Comparison of ENCODE assay signal across 8 mouse cellular contexts in the genomic region with DNA sequence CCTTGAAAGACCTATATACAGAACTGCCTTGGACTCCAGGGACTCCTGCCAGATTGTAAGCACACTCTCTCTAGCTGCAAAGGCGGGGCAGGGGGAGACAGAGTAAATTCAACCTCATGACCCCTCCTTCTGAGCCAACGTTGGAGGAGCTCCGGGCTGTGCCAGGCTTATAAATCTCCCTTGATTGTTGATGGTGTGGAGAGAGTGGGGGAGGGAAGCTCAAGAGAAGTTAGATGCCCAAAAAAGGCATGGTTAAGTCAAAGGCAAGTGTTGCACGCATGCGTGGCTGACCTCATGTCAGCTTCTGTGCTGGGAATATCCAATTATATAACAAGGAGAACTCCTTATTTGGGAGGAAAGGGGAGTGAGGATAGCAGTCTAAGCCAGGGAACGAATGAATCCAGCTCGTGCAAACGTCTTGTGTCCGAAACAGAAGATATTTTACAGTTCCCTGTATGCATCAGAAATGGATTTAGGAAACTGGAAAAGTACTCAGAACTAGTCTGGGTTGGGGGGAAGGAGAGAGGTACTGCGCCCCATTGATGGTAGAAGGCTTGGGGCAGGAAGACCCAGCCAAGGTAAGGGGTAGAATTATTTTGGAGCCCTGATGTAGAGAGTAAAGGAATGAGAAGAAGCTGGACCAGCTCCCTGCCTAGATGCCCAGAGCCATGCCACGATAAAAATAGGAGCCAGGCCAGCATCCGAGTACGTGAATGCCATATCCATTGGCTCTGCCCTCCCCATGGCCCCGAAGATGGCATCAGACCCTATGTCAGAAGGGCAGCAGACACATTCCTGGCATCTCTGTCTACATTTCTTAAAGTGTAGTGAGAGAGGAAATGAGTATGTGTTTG. TPM values are rescaled to one million over a fixed set of nuclear protein-coding genes. Genes with fewer than 3 reads are reported as not detected.
DNase-seq lines count a peak whose midpoint lies in the region; ATAC-seq and TF ChIP-seq lines count a peak whose summit lies in the region.

No protein-coding gene starts in this region.

- no peaks in the 10 kb centered on the region for H3K9me3 ChIP-seq in heart, embryonic 15.5 days (replicated peaks)

- no peak overlapping the region for H3K4me3 ChIP-seq in gastrocnemius, adult 2 months
- H3K4me3 ChIP-seq in heart, embryonic 15.5 days, result no peak overlapping the region

- H3K4me2 ChIP-seq in heart, embryonic 15.5 days, result peak overlapping the region; percentile 12; the same call in 1 of the 2 replicates

- H3K27me3 ChIP-seq in heart, embryonic 15.5 days, result no peaks in the 10 kb centered on the region

- DNase-seq in gastrocnemius, adult 2 months, result peak; percentile 83
- DNase-seq in gastrocnemius, postnatal 10 days, result no peak
- peak; percentile 61 to 77 for DNase-seq in kidney, postnatal 4 days
- DNase-seq in skeletal muscle tissue, adult 2 months (ENCODE audit: low read depth, low spot score), result peak; percentile 96
- DNase-seq in spleen, adult 18-20 months, result no peak
- no peak for DNase-seq in adrenal gland, postnatal 25 days
- DNase-seq in right cerebral cortex, postnatal 10 days (ENCODE audit: low spot score in 2 of 2), result no peak

- intact Hi-C loops in gastrocnemius, adult 2 months (cut with DNase I), result loop anchor here (5.0 kb wide), 1 partner anchor 637 kb away; no protein-coding TSS in a partner anchor

- 41% methylated on average over 14 of the region's 14 CpGs for WGBS in heart, embryonic 15.5 days

- no peak overlapping the region for H3K9ac ChIP-seq in heart, embryonic 15.5 days

- peak overlapping the region; percentile 90 for H3K27ac ChIP-seq in gastrocnemius, adult 2 months
- peak overlapping the region; percentile 92 for H3K27ac ChIP-seq in heart, embryonic 15.5 days

- peaks cover 15% of the 10 kb centered on the region for H3K4me1 ChIP-seq in heart, embryonic 15.5 days (replicated peaks)

- ATAC-seq in heart, embryonic 15.5 days (replicated peaks; ENCODE audit: insufficient number of reproducible peaks, insufficient read depth, low FRiP score, low read depth), result peak; percentile 93

- H3K36me3 ChIP-seq in heart, embryonic 15.5 days, result peaks cover 43% of the 10 kb centered on the region

- TF ChIP-seq CTCF in gastrocnemius, adult 2 months (IDR thresholded peaks at IDR 0.05), result no peak

RNA-seq across cellular contexts. Expression of a gene that starts 18.6 kb away (rescaled TPM):
- total RNA-seq in gastrocnemius, adult 2 months (2021), result 10 to 100 TPM; 20.9 to 22.7 TPM
- total RNA-seq in gastrocnemius, postnatal 10 days (2021), result 10 to 100 TPM; 18.8 to 19.2 TPM
- 12.9 and 15.7 TPM in 2 replicates for polyA plus RNA-seq in heart, embryonic 15.5 days (2015; fragmentation: Nextera tagmentation; extraction: Ambion mirVana)
- total RNA-seq in adrenal gland, postnatal 25 days (2021), result 29.1 and 36.3 TPM in 2 replicates

Comparison
In these comparisons a context has a peak if more than half of its experiments do, and no peak if none do; other contexts are left out.
1. DNase-seq: peak in gastrocnemius, adult 2 months (single experiment), kidney, postnatal 4 days (2 of 2) and skeletal muscle tissue, adult 2 months (single experiment); none in gastrocnemius, postnatal 10 days (single experiment), spleen, adult 18-20 months (0 of 2), adrenal gland, postnatal 25 days (single experiment) and right cerebral cortex, postnatal 10 days (0 of 2).